Mouse (Mus musculus) embryonic facial prominence, embryonic 14.5 days (tissue): ENCODE results near the gene Ino80b. TPM values are rescaled to one million over a fixed set of nuclear protein-coding genes. Genes with fewer than 3 reads are reported as not detected.

Experiments
- ATAC-seq: fragments of 200-750 bp; cut with Nextera tagmentation; 2 replicates; pipeline ENCODE4 v1.8.0; 2017; ENCODE audit warnings: low read depth, moderate number of reproducible peaks, moderate TSS enrichment
- DNase-seq: peaks from one replicate; pipeline ENCODE4 v3.0.0-alpha.2; 2015; ENCODE audit warnings: low spot score
- H3K27ac ChIP-seq: fragments of 300-500 bp; sonication (generic); replicated peaks from 2 replicates; pipeline ENCODE4 v1.5.1; 2014; ENCODE audit warnings: low read depth, mild to moderate bottlenecking, low read length, moderate library complexity
- H3K27me3 ChIP-seq: fragments of 300-500 bp; sonication (generic); replicated peaks from 2 replicates; pipeline ENCODE4 v1.6.1; 2014; ENCODE audit warnings: low read length; ENCODE audit not compliant: control insufficient read depth, insufficient read depth
- H3K36me3 ChIP-seq: fragments of 300-500 bp; sonication (generic); 2 replicates; pipeline ENCODE4 v1.6.1; 2014; ENCODE audit warnings: low read length, mixed read lengths; ENCODE audit not compliant: control insufficient read depth, insufficient read depth
- H3K4me1 ChIP-seq: fragments of 300-500 bp; sonication (generic); 2 replicates; pipeline ENCODE4 v1.6.1; 2014; ENCODE audit warnings: antibody characterized with exemption, low read length; ENCODE audit not compliant: control insufficient read depth, insufficient read depth
- H3K4me2 ChIP-seq: fragments of 300-500 bp; sonication (generic); 2 replicates; pipeline ENCODE4 v1.6.1; 2014; ENCODE audit warnings: low read depth, mild to moderate bottlenecking, low read length, moderate library complexity, mixed read lengths
- H3K4me3 ChIP-seq: fragments of 300-500 bp; sonication (generic); 2 replicates; pipeline ENCODE4 v1.5.1; 2014; ENCODE audit warnings: low read depth, mild to moderate bottlenecking, low read length
- H3K9ac ChIP-seq: fragments of 300-500 bp; sonication (generic); 2 replicates; pipeline ENCODE4 v1.6.1; 2014; ENCODE audit warnings: low read depth, mild to moderate bottlenecking, low read length, moderate library complexity, mixed read lengths
- H3K9me3 ChIP-seq: fragments of 300-500 bp; sonication (generic); 2 replicates; pipeline ENCODE4 v1.6.1; 2016; ENCODE audit warnings: low read length; ENCODE audit not compliant: control insufficient read depth
- WGBS: fragments of 180-500 bp; shearing (Covaris S2); extraction: QIAGEN DNeasy Blood & Tissue Kit; methylation state at CpG from one replicate; pipeline ENCODE4 v1.1.7; 2014; 5-methylcytosine and 5-hydroxymethylcytosine counted together
- polyA plus RNA-seq: library from polyadenylated mRNA; unstranded; fragments of >200 nt; fragmentation: Nextera tagmentation; extraction: Ambion mirVana; gene quantifications from 2 replicates; pipeline ENCODE4 v1.2.1, GENCODE M21; 2014

Gene Ino80b
- polyA plus RNA-seq, 1 experiment from 2014 or later: 14.1 TPM

DNA sequence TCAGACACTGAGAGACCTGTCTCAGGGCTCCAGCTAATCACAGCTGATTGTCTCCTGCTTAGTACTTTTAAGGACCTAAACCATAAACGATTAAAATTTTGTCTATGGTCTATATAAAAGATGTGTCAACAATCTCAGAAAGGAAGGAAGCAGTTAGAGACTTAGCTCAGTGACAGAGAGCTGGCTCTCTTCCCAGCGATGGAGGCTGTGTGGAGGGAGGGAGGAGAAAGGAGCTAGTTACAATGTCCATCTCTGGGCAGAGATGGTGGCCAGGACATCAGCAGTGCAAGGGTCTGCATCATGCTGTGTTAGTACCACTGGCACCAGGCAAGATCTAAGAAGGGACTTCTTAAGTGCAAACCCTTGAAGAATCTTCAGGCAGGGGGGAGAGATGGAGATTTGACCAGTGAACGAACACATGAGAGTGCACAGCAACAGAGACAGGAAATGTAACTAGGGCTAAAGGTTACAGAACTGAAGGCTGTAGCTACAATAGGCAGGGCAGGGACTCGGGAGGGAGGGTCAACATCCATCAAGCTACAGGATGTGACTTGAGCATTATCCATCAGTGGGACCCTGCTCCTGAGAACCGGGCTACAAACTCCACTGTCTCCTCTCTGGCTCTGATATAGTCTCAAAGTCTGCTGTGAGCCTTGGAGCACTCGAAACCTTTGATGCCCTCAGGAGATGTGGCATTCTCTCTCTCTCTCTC is 32.7 kb downstream of the Ino80b start:
- no peaks in the 10 kb centered on the region for H3K36me3 ChIP-seq
- peaks cover 3% of the 10 kb centered on the region for H3K4me1 ChIP-seq
- H3K4me2 ChIP-seq: no peak overlapping the region
- H3K27ac ChIP-seq: no peak overlapping the region
- peaks cover 4% of the 10 kb centered on the region; the same call in 1 of the 2 replicates for H3K9me3 ChIP-seq
- ATAC-seq (no peak), DNase-seq (no peak)
- no peak overlapping the region for H3K9ac ChIP-seq
- H3K27me3 ChIP-seq: peaks cover 32% of the 10 kb centered on the region
- WGBS: 31% methylated on average over 6 of the region's 6 CpGs
- no peak overlapping the region for H3K4me3 ChIP-seq

DNA sequence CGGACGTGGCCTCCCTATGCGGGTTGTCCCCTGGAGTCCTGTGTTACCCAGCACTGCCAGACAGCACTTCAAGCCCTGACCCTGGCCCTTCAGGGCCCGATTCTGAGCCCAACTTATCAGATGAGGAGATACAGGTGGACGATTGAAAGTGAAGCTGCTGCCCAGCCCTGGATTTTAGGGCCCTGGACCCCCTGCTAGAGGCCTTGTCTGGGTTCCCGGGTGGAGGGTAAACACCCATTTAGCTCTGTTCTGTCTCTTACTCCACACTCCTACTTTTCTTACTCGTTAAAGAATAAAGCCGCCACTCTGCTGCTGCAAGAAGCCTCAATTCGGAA is 37.3 kb downstream of the Ino80b start:
- Histone ChIP-seq H3K9me3 (no peaks in the 10 kb centered on the region), H3K4me1 (peaks cover 15% of the 10 kb centered on the region), H3K36me3 (no peaks in the 10 kb centered on the region), H3K4me3 (peak overlapping the region; percentile 27), H3K4me2 (peak overlapping the region; percentile 40), H3K27ac (no peak overlapping the region), H3K27me3 (peaks cover 76% of the 10 kb centered on the region), H3K9ac (no peak overlapping the region)
- DNase-seq (no peak), ATAC-seq (no peak)
- WGBS: 9% methylated on average over 9 of the region's 9 CpGs

DNA sequence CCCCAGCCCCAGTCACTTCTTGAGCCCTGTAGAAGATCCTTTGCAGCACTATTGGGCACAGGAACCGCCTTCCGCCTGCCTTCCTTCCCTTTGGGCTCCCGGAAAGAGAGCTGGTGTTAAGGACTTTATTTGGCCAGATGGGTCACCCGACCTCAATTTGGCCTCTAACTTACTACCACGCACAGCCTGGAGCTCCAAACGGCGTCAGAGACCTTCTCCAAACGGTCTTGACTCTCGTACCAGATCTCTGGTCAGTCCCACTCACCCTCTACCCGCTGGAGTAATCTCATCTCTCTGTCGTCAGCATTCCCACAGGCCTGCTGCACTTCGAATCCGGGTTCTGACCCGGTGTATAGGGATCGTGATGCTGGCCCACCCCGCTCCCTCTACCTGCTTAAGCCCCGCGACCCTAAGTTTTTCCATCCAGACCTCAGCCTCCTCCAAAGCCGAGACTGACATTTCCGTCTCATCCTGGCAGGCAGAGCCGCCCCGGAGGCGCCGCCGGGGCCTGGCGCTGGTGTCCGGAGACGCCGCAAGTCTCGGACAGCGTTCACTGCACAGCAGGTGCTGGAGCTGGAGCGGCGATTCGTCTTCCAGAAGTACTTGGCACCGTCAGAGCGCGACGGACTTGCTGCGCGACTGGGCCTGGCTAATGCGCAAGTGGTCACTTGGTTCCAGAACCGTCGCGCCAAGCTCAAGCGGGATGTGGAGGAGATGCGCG is 37.9 kb downstream of the Ino80b start:
- Histone ChIP-seq H3K9me3 (no peaks in the 10 kb centered on the region), H3K4me3 (peak overlapping the region; percentile 27), H3K4me2 (peak overlapping the region; percentile 40), H3K4me1 (peaks cover 15% of the 10 kb centered on the region), H3K27ac (no peak overlapping the region), H3K36me3 (no peaks in the 10 kb centered on the region), H3K9ac (0 out of 2 replicates have a peak overlapping the region, but pooled peaks have one; percentile 30), H3K27me3 (peaks cover 82% of the 10 kb centered on the region)
- no peak for DNase-seq
- 4% methylated on average over 47 of the region's 47 CpGs for WGBS
- ATAC-seq: no peak

DNA sequence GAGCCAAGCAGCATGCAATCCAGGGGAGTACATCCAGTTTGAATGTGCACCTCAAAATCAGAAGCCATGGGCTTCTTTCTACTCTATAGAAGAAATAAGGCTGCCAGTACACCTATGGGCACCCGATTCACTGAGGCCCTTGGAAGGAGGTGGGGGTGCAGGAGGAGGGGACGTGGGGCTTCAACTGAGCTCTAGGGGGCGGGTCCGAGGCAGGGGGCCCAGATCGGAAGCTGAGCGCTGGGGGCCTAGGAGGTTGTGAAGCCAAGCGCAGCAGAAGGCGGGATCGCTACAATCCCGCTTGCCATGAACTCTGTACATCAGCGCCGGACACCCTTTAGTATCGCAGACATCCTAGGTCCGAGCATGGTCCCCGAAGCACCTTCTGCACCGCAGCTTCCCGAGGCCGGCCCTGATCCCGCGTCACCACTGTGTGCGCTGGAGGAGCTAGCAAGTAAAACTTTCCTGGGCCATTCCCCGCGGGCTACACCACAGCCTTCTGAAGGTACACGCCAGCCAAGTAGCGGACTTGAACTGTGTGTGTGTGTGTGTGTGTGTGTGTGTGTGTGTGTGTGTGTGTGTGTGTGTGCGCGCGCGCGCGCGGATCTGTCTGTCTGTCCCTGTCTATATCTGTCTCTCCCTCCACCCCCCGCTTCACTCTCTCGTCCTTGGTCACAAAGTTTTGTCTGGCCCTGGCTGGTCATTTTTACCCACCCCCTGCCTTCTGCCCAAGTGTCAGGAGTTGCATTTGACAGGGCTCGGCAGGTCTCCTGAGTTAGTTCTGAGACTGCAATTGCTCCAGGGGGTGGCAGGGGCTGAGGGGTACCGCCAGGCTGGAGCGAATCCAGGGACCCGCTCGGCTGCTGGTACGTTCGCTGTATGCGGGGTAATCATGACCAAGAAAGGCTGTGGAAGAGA is 38.9 kb downstream of the Ino80b start, which contains the start of gene Lbx2:
Gene Lbx2 (plus strand): TSS at position 247 of the 915 bp plus-strand sequence.
- WGBS: 4% methylated on average over 29 of the region's 42 CpGs
- ATAC-seq (no peak), DNase-seq (no peak)
- peaks cover 15% of the 10 kb centered on the region for H3K4me1 ChIP-seq
- H3K4me3 ChIP-seq: peak within 1 kb of the TSS; percentile 18
- H3K9me3 ChIP-seq: no peaks in the 10 kb centered on the region
- H3K27me3 ChIP-seq: peaks cover 83% of the 10 kb centered on the region
- H3K4me2 ChIP-seq: peak within 1 kb of the TSS; percentile 48
- H3K9ac ChIP-seq: peak within 1 kb of the TSS; percentile 30; the same call in 1 of the 2 replicates
- no peak within 1 kb of the TSS for H3K27ac ChIP-seq
- peaks cover 7% of the 10 kb centered on the region; the same call in 1 of the 2 replicates for H3K36me3 ChIP-seq

DNA sequence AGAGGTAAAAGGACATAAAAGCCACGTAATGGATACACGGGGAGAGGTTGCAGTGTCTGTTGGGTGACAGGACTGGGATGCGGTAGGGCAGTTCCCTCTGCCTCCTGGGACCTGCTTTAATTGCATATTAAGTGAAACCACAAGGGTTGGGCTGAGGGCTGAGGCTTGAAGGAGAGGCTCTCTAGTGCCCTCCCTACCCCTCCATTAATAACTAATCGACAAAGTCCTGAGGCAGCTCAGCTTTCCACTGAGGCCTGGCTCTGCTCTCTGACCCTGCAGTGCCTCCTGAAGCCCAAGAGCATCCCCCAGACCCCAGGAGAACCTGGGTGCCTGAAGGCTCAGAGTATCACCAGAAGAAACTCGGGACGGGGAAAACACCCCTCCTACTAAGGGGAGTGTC is 40.8 kb downstream of the Ino80b start:
- peaks cover 20% of the 10 kb centered on the region for H3K36me3 ChIP-seq
- DNase-seq: no peak
- no peak overlapping the region for H3K4me3 ChIP-seq
- no peak overlapping the region for H3K9ac ChIP-seq
- H3K27me3 ChIP-seq: peaks cover 69% of the 10 kb centered on the region
- H3K4me1 ChIP-seq: peaks cover 15% of the 10 kb centered on the region
- no peak for ATAC-seq
- WGBS: 12% methylated on average over 6 of the region's 6 CpGs
- no peak overlapping the region for H3K27ac ChIP-seq
- H3K9me3 ChIP-seq: no peaks in the 10 kb centered on the region
- H3K4me2 ChIP-seq: no peak overlapping the region

DNA sequence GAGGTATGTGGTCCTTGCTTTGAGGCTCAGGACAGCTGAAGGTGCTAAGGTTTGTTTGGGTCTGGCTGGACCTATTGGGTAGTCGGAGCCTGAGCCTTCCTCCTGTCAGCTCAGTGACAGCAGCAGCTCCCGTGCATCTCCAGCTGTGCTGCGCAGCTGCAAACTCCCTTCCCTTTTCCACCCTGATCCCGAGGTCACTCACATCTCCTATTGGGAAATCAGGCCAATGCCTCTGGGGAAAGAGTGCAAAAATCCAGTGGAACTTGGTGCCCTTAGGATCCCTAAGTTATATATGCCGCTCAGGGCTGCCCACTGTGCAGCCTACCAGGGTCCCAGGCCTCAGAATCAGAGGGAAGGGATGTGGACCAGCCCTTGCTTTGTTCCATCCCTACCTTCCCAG is 41.7 kb downstream of the Ino80b start:
- H3K27me3 ChIP-seq: peaks cover 61% of the 10 kb centered on the region
- DNase-seq (no peak), ATAC-seq (no peak)
- peaks cover 21% of the 10 kb centered on the region for H3K4me1 ChIP-seq
- no peak overlapping the region for H3K27ac ChIP-seq
- 8% methylated on average over 5 of the region's 5 CpGs for whole genome bisulfite sequencing
- no peak overlapping the region for H3K9ac ChIP-seq
- no peak overlapping the region for H3K4me3 ChIP-seq
- no peak overlapping the region for H3K4me2 ChIP-seq
- no peaks in the 10 kb centered on the region for H3K9me3 ChIP-seq
- H3K36me3 ChIP-seq: peaks cover 20% of the 10 kb centered on the region

DNA sequence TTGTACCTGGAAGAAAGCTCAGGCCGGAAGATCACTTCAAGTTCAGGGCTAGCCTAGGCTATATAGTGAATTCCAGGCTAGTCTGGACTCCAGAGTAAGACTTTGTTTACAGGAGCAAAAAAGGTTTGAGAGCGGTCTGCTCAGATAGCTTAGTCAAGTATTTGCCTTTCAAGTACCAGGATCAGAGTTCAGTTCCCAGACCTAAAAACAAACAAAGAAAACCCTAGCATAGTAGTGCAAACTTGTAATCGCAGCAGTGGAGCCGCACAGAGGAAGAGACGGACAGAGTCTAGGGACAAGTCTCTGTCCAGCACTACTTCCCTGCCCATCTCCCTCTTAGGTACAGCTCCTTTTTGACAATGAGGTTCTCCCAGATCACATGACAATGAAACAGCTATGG is 45.0 kb downstream of the Ino80b start:
- peaks cover 41% of the 10 kb centered on the region for H3K27me3 ChIP-seq
- ATAC-seq: no peak
- H3K4me2 ChIP-seq: no peak overlapping the region
- H3K9me3 ChIP-seq: no peaks in the 10 kb centered on the region
- H3K4me3 ChIP-seq: no peak overlapping the region
- H3K9ac ChIP-seq: no peak overlapping the region
- WGBS: 97% methylated on average over 5 of the region's 5 CpGs
- H3K27ac ChIP-seq: no peak overlapping the region
- H3K4me1 ChIP-seq: peaks cover 11% of the 10 kb centered on the region
- H3K36me3 ChIP-seq: peaks cover 20% of the 10 kb centered on the region
- no peak for DNase-seq

DNA sequence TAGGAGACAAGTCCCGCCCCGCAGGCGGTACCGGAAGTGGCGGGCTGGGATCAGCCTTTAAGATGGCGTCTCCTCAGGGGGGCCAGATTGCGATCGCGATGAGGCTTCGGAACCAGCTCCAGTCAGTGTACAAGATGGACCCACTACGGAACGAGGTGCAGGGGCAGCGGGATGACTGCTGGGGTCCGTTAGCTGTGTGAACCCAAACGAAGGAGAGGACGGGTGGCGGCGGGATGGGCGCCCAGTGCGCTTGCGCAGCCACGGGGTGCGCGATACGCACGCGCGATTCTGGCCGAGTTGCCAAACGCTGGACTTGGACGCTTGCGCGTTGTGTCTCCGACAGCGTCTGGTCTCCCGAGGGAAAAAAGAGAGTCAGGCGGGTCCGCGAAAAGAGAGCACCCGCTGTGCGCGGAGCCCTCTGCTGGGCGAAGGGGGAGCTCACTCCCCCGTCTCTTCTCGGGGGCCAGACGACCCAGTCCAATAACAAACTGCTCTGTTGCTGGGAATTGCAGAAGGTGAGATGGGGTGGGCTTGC is 46.8 kb downstream of the Ino80b start:
- peak overlapping the region; percentile 79 for H3K9ac ChIP-seq
- H3K36me3 ChIP-seq: peaks cover 20% of the 10 kb centered on the region
- peak; percentile 94 for ATAC-seq
- peak overlapping the region; percentile 96 for H3K4me2 ChIP-seq
- WGBS: under 1% methylated on average over 40 of the region's 46 CpGs
- DNase-seq: peak; percentile 98
- no peaks in the 10 kb centered on the region for H3K9me3 ChIP-seq
- peak overlapping the region; percentile 72 for H3K4me3 ChIP-seq
- peaks cover 11% of the 10 kb centered on the region for H3K4me1 ChIP-seq
- peak overlapping the region; percentile 90 for H3K27ac ChIP-seq
- H3K27me3 ChIP-seq: peaks cover 41% of the 10 kb centered on the region
